Mouse (Mus musculus) CH12F3 (cell line): ENCODE data around the gene Myo1h.

ENCODE experiments used
- in situ Hi-C: fragments of 300-500 bp; cut with MboI; formaldehyde crosslinking; loops from 2 replicates; pipeline ENCODE4 v1.14.3; 2020; ENCODE audit warnings: low sequenced_read_pairs

Myo1h gene

GRCm38 (mm10) chr5:114288874-114289273 lies at the start of gene Myo1h:
Gene Myo1h (plus strand): TSS chr5:114289166.
- in situ Hi-C loops = no loop called here

DNA sequence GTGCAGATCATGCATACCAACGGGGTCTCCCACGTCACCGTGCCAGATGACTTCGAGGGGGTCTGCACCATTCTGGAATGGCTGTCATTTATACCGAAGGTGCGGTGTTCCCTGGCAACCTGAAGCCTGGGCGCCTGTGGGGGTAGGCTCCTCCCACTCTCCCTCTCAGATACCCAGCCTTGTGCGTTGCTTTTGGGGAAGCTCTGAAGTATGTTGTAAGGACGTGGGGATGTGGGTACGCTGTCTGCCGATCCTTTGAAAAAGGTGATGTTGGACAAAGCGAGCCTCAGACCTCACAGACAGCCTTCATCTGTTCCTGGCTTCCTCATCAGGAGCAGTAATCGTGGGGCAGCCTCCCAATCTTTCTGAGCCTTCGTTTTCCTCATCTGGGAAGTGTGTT lies 49.2 kb upstream of the Myo1h start:
- in situ Hi-C loops = loop anchor here (10.0 kb wide), 1 partner anchor 65 kb away; no protein-coding TSS in a partner anchor

GRCm38 (mm10) chr5:114246465-114246864 lies 42.5 kb upstream of the Myo1h start:
- in situ Hi-C loops = loop anchor here (10.0 kb wide), 1 partner anchor 58 kb away; no protein-coding TSS in a partner anchor

GRCm38 (mm10) chr5:114248174-114248589 lies 40.8 kb upstream of the Myo1h start:
- in situ Hi-C loops = loop anchor here (10.0 kb wide), 1 partner anchor 57 kb away; no protein-coding TSS in a partner anchor

DNA sequence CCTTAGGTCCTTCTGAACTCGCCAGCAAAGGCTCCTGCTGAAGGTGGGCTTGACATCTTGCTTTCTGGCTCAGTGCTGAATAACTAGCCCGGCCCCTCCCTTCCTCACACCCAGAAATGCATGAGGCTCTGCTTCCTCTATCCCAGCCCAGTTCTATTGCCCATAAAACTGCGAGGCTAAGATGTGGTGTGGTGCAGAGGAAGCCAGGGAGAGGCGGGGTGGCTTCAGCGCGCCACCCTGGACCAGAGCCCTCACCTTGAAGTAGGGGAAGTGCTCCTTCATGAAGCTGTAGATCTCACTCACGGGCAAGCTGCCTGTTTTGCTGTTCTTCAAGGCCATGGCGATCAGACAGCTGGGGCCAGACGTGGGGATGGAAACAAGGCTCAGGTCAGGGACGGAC lies 29.5 kb upstream of the Myo1h start:
- in situ Hi-C loops = no loop called here

- in situ Hi-C loops = no loop called here
These were observed 27.5 kb upstream of the Myo1h start for GRCm38 (mm10) chr5:114261494-114261893.

DNA sequence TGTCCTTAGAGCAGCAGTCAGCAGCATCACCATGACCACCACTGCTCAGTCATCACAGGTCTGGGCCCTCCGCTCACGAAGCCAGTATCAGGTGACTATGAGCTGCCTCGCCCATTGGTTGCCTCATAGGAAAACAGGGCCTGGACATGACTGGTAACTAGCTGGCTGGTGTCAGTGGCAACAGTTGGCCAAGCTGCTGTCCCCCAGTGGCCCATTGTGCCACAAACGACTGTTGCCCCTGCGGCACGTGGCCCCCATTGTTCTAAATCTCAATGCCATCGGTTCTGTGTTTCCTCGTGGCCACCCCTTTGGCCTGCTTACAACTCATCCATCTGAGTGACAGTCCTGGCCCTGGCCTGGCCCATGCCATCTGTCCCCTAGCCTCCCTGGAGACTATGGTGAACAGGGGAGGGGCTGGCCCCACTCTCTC lies 24.9 kb upstream of the Myo1h start:
- in situ Hi-C loops = no loop called here

DNA sequence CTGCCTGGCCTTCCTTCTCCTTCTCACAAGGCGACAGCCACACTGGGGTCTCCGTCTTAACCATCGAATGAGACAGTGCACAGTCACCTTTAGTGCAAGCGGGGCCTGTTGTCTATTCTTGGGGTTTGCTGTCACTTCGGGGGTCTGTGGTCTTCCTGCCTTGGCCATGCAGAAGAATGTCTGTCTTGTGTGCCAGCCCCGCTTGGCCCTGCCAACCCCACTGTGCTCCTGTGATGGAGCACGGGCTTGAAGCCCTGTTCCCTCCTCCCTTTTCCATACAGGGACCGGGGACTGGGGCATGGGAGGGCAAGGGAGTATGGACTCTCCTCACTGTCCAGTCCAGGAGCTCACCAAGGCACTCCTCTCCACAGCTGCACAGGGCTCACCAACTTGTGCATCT lies 24.2 kb upstream of the Myo1h start:
- in situ Hi-C loops = no loop called here

- in situ Hi-C loops = no loop called here
These were observed 20.3 kb upstream of the Myo1h start for GRCm38 (mm10) chr5:114268646-114269045.

DNA sequence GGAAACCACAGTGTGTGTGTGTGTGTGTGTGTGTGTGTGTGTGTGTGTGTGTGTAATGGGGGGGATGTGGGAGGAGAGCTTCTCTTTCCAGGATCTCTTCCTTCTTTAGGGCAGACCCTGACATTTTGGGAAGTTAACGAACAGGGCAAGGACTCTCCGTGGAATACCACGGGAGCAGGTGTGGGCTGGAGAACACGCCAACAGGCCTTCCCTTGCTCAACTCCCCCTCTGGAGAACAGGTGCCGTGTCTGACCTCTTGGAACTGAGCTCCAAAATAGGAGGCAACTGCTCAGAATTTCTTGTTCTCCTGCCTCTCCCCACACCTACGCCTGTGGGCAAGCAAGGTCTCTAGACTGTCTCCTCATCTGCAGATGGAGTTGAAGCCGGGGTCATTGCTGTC lies 19.5 kb upstream of the Myo1h start:
- in situ Hi-C loops = no loop called here

- in situ Hi-C loops = no loop called here
These were observed 19.0 kb upstream of the Myo1h start for GRCm38 (mm10) chr5:114269984-114270383.

DNA sequence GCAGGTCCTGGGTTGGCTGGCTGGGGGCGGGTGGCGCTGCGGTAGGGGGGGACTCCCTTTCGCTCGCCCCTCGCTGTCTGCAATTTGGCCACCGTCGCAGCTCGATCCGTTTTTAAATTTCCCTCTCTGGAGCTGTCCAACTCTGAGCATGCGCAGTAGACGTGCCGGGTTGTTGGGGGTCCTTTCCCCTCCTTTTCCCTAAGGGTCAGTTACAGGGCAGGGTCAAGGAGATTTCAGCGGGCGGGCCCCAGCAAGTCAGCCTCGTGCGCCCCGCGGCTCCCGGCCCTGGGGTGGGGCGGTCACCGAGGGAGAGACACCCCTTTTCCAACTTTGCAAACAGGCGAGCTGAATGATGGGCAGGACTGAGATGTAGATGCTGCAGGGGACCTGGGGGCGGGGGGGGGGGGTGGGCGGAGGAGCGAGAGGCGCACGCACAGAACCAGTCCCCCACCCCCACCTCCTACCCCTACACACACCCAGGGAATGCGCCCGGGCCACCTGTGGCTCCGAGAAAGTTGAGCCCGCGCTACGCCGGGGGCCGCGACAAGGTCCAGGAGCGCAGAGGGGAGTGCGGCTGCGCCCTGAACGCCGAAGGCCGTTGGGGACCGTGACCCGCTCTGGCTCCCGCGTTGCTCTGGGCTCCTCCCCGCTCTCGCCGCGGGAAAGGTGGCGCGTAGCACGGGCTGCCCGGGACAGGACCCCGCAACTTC lies 15.1 kb upstream of the Myo1h start, which contains the start of gene Foxn4:
Foxn4 (minus strand) TSS at position 115 of the 710 bp plus-strand sequence.
- in situ Hi-C loops = no loop called here

GRCm38 (mm10) chr5:114275339-114275738 lies 13.6 kb upstream of the Myo1h start:
- in situ Hi-C loops = no loop called here

GRCm38 (mm10) chr5:114275991-114276390 lies 13.0 kb upstream of the Myo1h start:
- in situ Hi-C loops = no loop called here

DNA sequence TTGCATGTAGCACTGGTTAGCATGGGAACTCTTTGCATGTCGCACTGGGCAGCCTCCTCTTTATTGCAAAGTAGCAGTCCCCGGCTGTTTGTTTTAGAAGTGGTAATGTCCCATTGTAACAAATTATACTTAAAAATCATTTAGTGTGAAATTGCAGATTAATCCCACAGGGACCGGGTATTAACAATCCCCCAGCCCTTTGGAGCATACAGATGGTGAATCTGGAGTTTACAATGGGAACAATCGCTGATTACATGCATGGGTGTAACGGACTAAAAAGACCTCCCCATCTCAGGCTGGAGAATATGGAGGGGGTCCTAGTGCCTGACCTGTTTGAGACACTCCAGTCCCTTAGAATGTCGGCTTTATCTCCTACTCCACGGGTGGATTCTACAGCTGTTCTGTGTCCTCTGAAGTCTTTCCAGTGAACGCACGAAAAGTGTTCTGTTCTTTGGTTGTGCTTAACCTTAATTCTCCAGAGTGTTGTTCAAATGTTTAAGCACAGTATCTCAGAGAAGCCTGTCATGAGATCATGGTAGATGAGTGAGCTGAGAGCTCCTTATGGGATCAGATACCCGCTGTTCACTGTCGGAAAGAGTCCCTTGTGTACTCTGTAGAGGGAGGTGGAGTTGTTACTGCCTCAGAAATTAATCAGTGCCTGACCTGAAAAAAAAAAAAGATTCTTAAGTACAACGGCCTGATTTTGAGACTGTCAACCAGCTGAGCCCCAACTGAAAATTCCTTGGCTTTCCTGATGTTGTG lies 9.4 kb upstream of the Myo1h start:
- in situ Hi-C loops = no loop called here

DNA sequence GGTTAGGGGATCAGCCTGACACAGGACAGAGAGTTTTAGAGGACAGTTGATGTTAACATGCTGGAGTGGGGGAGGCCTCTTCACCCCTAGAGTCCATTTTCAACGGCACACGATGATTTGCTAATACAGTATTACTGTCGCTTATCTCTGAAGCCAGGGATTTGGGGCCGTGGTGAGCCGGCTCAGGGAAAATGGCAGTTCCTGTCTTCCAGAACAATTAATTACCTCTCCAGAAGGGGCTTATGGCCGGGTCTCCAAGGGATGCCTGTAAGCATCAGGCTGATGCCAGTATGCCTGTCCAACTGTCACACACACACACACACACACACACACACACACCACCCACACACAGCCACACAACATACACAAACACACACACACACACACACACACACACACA lies 6.6 kb upstream of the Myo1h start:
- in situ Hi-C loops = no loop called here

- in situ Hi-C loops = no loop called here
These were observed 4.2 kb upstream of the Myo1h start for GRCm38 (mm10) chr5:114284604-114285397.

DNA sequence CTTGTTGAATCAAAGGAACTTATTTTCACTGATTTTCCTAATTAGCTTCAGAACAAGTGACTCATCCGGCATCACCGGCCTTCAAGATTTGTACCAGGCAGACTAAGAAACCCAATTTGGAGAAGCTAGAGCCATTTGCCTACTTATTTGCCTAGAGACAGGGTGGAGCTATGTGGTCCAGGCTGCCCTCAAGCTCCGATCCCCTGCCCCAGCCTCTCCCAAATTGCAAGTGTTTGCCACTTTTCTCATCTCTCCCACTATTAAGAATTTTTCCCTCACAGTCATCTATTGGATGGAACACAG lies 3.6 kb upstream of the Myo1h start:
- in situ Hi-C loops = no loop called here

GRCm38 (mm10) chr5:114286102-114286501 lies 2.9 kb upstream of the Myo1h start:
- in situ Hi-C loops = no loop called here

- in situ Hi-C loops = no loop called here
These were observed 1.9 kb upstream of the Myo1h start for GRCm38 (mm10) chr5:114286872-114287571.

DNA sequence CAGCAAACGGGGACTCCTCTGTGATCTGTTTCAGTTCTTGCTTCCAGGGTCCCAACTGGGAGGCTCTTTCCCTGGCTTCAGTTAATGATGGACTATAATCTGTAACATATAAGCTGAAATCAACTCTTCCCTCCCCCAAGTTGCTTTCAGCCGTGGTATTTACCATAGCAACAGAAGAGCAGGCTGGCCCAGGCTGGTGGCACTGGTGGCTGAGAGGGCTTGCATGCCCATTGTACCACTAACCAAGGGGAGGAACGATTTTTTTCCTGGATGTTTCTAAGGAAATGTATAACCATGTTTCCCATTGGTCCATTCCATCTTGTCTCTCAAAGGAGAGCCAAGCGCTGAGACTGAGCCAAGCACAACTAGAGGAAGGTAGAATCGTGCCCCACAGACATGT lies 570 bp upstream of the Myo1h start:
- in situ Hi-C loops = no loop called here
